Mouse (Mus musculus): ENCODE measurements at regions not wholly inside any gene's neighbourhood (a gene's known extent, or its start where the extent isn't known, plus 50 kb on each side); places are given as distances from the start of the nearest gene placed in this dataset.

DNA sequence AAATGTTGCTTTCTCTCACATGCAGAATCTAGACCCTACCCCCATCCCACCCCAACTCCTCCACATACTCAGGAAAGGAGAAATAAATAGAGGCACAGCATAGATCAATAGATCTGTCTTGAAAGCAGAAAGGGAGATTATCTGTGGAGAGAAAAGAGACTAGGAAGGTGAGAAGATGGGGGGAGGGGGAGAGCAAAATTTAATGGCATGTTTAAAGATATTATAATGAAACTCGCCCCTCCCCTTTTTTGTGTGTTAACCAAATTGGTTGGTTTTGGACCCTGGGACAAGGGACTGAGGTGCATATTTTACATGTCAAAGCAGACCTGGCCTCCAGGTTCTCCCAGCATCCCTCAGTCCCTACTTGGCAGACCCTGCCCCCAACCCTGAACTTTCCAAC lies 573.9 kb downstream of the Tmem132b start:
- H3K4me1 ChIP-seq = no peaks in the 10 kb centered on the region
- no peak for ATAC-seq (replicated peaks)
- WGBS = 85% methylated on average over 1 of the region's 1 CpGs
- no peak overlapping the region for H3K4me2 ChIP-seq (replicated peaks)
- H3K9ac ChIP-seq (replicated peaks) = no peak overlapping the region
- no peaks in the 10 kb centered on the region for H3K36me3 ChIP-seq
- no peak overlapping the region for H3K4me3 ChIP-seq
- no peaks in the 10 kb centered on the region for H3K9me3 ChIP-seq
- no peak overlapping the region for H3K27ac ChIP-seq (replicated peaks)
- no peaks in the 10 kb centered on the region for H3K27me3 ChIP-seq

DNA sequence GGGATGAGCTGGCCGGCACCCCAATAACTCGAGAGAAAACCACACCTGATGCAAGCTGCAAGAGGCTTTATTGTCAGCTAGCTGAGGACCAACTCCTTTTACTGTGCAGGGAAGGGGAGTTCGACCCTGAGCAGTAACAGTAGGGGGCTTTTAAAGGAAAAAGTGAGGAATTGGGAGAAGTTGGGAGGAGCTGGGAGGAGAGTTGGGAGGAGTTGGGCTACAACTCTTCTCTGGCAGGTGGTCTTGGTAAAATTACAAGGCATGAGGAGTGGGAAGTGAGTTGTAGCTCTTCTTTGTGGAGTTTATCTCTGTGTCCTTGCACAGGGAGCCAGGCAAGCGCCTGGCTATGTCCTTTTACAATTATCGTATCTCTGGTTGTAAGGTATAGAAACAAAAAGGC lies 575.4 kb downstream of the Tmem132b start:
- Histone ChIP-seq H3K9me3 (no peaks in the 10 kb centered on the region), H3K36me3 (no peaks in the 10 kb centered on the region), H3K4me1 (no peaks in the 10 kb centered on the region), H3K27ac (replicated peaks) (no peak overlapping the region), H3K27me3 (no peaks in the 10 kb centered on the region), H3K4me3 (no peak overlapping the region), H3K4me2 (replicated peaks) (no peak overlapping the region), H3K9ac (replicated peaks) (no peak overlapping the region)
- 83% methylated on average over 5 of the region's 5 CpGs for WGBS
- ATAC-seq (replicated peaks) = no peak

DNA sequence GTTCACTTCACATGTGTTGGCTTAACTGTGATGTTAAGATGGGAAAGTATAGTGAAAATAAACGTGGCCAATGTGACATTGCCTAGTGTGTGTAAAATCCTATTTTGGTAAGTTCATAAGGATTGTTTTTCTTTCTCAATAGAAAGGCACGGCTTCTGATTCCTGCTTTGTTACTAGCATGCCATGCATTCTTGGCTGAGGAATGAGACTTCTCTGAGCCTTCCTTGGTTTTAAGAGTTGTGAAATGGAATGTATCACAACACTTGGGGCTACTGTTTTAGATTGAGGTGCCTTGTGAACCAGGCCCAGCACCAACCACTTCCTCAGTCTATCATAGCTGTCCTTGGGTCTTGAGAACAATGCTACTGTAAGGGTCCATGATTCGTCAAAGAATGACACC lies 577.3 kb downstream of the Tmem132b start:
- H3K9me3 ChIP-seq = no peaks in the 10 kb centered on the region
- no peak for ATAC-seq (replicated peaks)
- no peak overlapping the region for H3K4me2 ChIP-seq (replicated peaks)
- H3K4me3 ChIP-seq = no peak overlapping the region
- H3K4me1 ChIP-seq = no peaks in the 10 kb centered on the region
- H3K27ac ChIP-seq (replicated peaks) = no peak overlapping the region
- no peaks in the 10 kb centered on the region for H3K27me3 ChIP-seq
- WGBS = 72% methylated on average over 3 of the region's 3 CpGs
- no peaks in the 10 kb centered on the region for H3K36me3 ChIP-seq
- no peak overlapping the region for H3K9ac ChIP-seq (replicated peaks)

DNA sequence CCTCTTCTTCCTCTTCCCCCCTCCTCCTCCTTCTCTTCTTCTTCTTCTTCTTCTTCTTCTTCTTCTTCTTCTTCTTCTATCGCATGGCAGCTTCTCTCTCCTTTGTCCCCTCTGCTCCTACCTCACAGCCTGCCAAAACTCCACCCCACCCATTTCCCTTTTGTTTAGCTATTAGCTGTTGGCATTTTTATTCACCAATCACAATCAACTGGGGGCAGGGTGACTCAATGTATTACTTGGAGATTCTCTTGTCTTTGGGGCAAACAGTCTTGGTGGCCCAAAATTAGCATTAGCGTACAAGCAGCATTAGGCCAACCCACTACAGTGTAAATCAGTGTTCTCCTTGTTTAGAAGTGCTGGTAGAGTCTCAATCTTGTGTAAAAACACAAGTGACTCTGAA lies 585.7 kb downstream of the Tmem132b start:
- no peaks in the 10 kb centered on the region for H3K9me3 ChIP-seq
- no peaks in the 10 kb centered on the region for H3K27me3 ChIP-seq
- H3K4me2 ChIP-seq (replicated peaks) = no peak overlapping the region
- no peak overlapping the region for H3K9ac ChIP-seq (replicated peaks)
- no peaks in the 10 kb centered on the region for H3K4me1 ChIP-seq
- no peaks in the 10 kb centered on the region for H3K36me3 ChIP-seq
- H3K4me3 ChIP-seq = no peak overlapping the region
- no peak for ATAC-seq (replicated peaks)
- H3K27ac ChIP-seq (replicated peaks) = no peak overlapping the region
- WGBS = 76% methylated on average over 2 of the region's 2 CpGs

DNA sequence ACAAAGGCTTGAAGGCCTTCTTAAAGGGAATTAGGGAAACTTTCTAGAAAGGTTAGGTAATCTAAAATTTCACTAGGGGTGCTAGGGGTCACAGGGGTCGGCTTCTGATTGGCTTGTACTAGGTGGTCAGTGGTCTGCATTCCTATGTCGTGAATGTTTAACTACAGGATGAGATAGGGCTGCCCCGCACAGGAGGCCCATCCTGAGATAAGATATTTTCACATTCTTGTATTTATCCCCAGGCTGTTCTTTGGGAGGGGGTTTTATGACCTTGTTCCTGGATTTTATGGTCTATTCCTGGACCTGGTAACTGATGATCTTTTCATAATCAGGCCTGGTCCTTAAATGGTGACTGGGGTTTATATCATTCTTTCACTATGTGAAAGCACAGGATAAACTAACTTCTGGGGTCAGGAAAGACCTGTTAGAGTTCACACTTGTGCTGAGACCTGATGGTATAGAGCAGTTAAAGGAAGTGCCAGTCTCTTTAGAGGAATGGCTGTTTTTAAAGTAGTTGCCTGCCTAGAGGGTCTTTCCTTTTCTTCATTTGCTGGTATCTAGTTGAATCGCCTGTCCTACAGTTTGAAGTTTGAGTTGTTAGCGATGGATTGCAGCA lies 586.4 kb downstream of the Tmem132b start:
- WGBS = 87% methylated on average over 5 of the region's 5 CpGs
- H3K4me2 ChIP-seq (replicated peaks) = no peak overlapping the region
- H3K4me3 ChIP-seq = no peak overlapping the region
- no peaks in the 10 kb centered on the region for H3K9me3 ChIP-seq
- H3K27me3 ChIP-seq = no peaks in the 10 kb centered on the region
- H3K36me3 ChIP-seq = no peaks in the 10 kb centered on the region
- ATAC-seq (replicated peaks) = no peak
- H3K9ac ChIP-seq (replicated peaks) = no peak overlapping the region
- H3K27ac ChIP-seq (replicated peaks) = no peak overlapping the region
- H3K4me1 ChIP-seq = no peaks in the 10 kb centered on the region

DNA sequence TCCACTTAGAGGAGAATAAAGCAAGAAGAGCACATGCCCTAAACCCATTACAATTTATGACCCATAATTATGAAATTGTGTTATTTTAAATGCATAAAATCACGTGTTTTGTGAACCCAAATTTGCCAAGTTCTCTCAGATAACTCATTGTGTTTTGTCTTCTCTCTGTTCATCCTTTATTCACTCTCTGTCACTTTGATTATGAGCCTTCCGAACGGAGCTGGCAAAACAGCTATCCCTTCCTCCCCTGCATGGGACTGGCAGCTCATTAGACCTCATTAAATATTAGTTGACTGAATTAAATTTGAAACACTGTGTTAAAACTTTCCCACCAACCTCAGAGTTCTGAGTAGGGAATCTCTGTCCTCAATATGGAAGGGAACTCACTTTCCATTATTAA lies 587.2 kb downstream of the Tmem132b start:
- no peak for ATAC-seq (replicated peaks)
- H3K4me3 ChIP-seq = no peak overlapping the region

DNA sequence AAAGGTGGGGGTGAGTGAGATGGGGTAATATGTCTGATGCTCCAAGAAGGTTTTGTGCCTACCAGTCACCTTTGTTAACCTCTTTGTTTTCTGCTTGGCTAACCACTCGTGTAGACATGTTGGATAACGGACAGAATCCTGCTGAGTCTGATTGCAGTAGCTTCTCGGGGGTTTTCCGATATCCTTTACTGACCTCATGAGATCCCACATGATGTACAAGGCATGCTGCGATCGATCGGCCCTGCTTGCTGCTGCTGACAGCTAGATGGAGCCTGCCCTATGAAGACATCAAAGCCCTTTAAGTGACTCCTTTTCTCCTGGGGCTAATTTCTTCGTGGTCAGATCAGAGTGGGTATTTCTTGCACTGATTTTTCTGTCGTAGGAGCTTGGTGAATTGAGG lies 591.6 kb downstream of the Tmem132b start:
- no peak overlapping the region for H3K4me3 ChIP-seq
- no peaks in the 10 kb centered on the region for H3K36me3 ChIP-seq
- H3K9me3 ChIP-seq = no peaks in the 10 kb centered on the region
- H3K27me3 ChIP-seq = no peaks in the 10 kb centered on the region
- 65% methylated on average over 9 of the region's 9 CpGs for WGBS
- no peak overlapping the region for H3K27ac ChIP-seq (replicated peaks)
- H3K4me2 ChIP-seq (replicated peaks) = no peak overlapping the region
- H3K9ac ChIP-seq (replicated peaks) = no peak overlapping the region
- no peak for ATAC-seq (replicated peaks)
- H3K4me1 ChIP-seq = peaks cover 7% of the 10 kb centered on the region; the same call in 1 of the 2 replicates

More for the DNA sequence above, 587.2 kb downstream of the Tmem132b start:
- H3K4me2 ChIP-seq (replicated peaks) = no peak overlapping the region
- no peaks in the 10 kb centered on the region for H3K4me1 ChIP-seq
- no peaks in the 10 kb centered on the region for H3K36me3 ChIP-seq
- H3K27ac ChIP-seq (replicated peaks) = no peak overlapping the region
- no peaks in the 10 kb centered on the region for H3K27me3 ChIP-seq
- WGBS = 50% methylated on average over 3 of the region's 3 CpGs
- H3K9ac ChIP-seq (replicated peaks) = no peak overlapping the region
- H3K9me3 ChIP-seq = no peaks in the 10 kb centered on the region

DNA sequence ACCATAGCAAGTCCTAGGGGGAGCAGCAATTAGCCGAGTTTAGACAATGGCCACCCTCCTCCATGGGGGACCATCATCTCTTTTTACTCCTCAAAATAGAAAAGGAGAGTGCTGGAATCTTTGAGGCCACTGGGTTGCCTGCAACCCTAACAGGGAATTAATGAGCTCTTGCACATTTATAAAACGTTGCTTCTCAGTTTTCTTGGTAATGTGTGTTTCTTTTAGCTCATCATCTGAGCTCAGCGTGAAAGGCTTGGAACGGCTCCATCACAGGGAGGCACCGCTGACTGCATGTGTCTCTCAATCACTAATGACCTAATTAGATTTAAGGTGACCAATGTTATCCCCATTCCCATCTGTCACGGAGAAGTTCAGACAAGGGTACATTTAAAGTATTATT lies 595.9 kb downstream of the Tmem132b start:
- Histone ChIP-seq H3K4me3 (no peak overlapping the region), H3K27ac (replicated peaks) (no peak overlapping the region), H3K4me1 (peaks cover 7% of the 10 kb centered on the region; the same call in 1 of the 2 replicates), H3K9me3 (no peaks in the 10 kb centered on the region), H3K27me3 (no peaks in the 10 kb centered on the region), H3K36me3 (no peaks in the 10 kb centered on the region), H3K4me2 (replicated peaks) (no peak overlapping the region), H3K9ac (replicated peaks) (no peak overlapping the region)
- 8% methylated on average over 6 of the region's 6 CpGs for WGBS
- ATAC-seq (replicated peaks) = no peak

DNA sequence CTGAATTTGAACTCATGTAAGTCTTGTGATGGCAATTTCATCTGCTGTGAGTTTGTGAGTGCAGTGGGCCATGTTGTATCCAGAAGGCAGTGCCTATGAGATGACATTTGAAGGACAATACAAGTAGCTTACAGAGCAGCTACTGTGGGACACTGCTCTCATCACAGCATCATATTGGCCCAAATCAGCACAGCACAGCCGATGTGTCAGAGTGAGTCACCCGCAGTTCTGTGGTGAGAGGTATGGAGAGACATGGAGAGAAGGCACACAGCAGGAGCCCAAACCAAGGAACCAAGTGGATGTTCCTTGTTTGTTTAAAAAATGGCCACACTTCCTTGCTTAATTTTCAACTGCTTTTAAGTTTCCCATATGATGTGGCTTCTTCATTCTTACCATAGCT lies 617.3 kb downstream of the Tmem132b start:
- 96% methylated on average over 2 of the region's 2 CpGs for WGBS
- no peak for ATAC-seq (replicated peaks)
- Histone ChIP-seq H3K4me3 (no peak overlapping the region), H3K4me2 (replicated peaks) (no peak overlapping the region), H3K9ac (replicated peaks) (no peak overlapping the region), H3K9me3 (no peaks in the 10 kb centered on the region), H3K27ac (replicated peaks) (no peak overlapping the region), H3K27me3 (no peaks in the 10 kb centered on the region), H3K36me3 (no peaks in the 10 kb centered on the region), H3K4me1 (no peaks in the 10 kb centered on the region)

DNA sequence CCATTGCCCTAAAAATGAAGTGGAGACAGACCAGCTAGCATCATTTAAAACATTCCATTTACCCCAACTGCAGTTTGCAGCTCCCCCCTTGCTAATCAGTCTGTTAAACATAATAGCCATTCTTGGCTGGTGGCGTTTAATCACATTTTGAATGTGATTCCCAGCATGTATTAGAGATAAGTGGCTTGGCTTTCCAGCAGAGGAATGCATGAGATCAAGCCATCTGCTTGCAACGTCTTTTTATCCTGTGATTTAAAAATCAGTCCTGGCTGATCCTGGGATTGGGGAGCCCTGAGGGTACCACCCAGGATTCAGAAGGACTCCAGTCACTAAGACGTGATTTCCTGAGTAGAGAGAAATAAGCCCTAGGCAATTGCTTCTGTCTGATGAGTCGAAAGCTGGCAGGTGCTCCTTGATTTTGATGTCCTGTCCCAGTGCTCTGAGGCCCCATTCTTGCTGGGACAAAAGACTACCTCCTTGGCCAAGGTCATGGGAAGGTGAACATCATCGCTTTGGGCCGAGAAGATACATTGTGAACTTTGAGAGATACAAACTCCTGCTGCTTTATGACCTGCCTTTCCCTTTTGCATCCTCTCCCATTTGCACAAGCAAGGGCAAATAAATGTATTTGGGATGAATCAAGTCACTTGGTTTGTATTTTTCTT lies 623.8 kb downstream of the Tmem132b start:
- Histone ChIP-seq H3K9ac (replicated peaks) (no peak overlapping the region), H3K4me1 (peaks cover 8% of the 10 kb centered on the region), H3K9me3 (no peaks in the 10 kb centered on the region), H3K4me3 (no peak overlapping the region), H3K36me3 (no peaks in the 10 kb centered on the region), H3K27ac (replicated peaks) (no peak overlapping the region), H3K4me2 (replicated peaks) (no peak overlapping the region), H3K27me3 (no peaks in the 10 kb centered on the region)
- ATAC-seq (replicated peaks) = no peak
- 16% methylated on average over 6 of the region's 6 CpGs for WGBS

DNA sequence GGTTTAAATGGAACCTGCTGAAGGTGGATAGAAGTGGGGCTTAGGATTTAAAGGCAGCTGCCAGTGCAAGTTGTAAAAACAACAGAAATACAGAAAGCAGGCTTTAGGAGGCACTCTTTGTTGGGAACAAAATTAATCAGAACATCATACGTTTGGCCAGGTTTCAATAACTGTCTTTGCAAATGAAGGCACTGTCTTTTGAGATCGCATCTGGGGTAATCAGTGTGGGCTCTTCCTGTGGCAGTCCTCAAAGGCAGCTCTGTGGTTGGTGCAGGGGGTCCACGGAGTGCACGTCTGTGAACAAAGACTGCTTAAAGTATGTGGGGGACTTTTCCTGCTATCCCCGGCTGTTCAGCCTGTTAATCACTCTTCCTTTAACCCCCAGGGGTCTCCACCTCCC lies 654.5 kb downstream of the Tmem132b start:
- 18% methylated on average over 5 of the region's 5 CpGs for WGBS
- H3K27ac ChIP-seq (replicated peaks) = no peak overlapping the region

DNA sequence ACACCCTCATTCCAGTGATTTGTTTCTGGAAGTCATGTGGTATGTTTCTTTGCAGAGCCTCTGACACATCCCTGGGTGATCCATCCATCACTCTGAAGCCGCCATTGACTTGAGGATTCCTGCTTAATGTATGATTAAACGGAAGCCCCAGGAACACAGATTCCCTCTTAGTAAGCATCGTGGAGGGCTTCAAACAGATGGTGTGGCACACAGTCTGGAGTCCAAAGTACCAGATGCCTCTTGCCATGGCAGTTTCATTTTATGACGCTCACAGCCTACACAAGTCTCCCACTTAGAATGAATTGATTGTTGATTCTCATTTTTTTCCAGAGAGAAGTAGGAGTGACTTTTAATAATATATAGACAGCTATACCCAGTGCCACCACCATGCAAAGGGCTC lies 668.3 kb downstream of the Tmem132b start:
- H3K27me3 ChIP-seq = no peaks in the 10 kb centered on the region
- H3K4me3 ChIP-seq = no peak overlapping the region
- H3K27ac ChIP-seq (replicated peaks) = no peak overlapping the region
- H3K4me2 ChIP-seq (replicated peaks) = no peak overlapping the region
- no peaks in the 10 kb centered on the region for H3K4me1 ChIP-seq
- WGBS = 69% methylated on average over 4 of the region's 4 CpGs
- H3K9ac ChIP-seq (replicated peaks) = no peak overlapping the region
- no peak for ATAC-seq (replicated peaks)
- H3K9me3 ChIP-seq = no peaks in the 10 kb centered on the region
- H3K36me3 ChIP-seq = no peaks in the 10 kb centered on the region

More for the DNA sequence above, 654.5 kb downstream of the Tmem132b start:
- Histone ChIP-seq H3K36me3 (no peaks in the 10 kb centered on the region), H3K9ac (replicated peaks) (no peak overlapping the region), H3K9me3 (no peaks in the 10 kb centered on the region), H3K27me3 (no peaks in the 10 kb centered on the region), H3K4me3 (no peak overlapping the region), H3K4me1 (no peaks in the 10 kb centered on the region), H3K4me2 (replicated peaks) (no peak overlapping the region)
- ATAC-seq (replicated peaks) = no peak

DNA sequence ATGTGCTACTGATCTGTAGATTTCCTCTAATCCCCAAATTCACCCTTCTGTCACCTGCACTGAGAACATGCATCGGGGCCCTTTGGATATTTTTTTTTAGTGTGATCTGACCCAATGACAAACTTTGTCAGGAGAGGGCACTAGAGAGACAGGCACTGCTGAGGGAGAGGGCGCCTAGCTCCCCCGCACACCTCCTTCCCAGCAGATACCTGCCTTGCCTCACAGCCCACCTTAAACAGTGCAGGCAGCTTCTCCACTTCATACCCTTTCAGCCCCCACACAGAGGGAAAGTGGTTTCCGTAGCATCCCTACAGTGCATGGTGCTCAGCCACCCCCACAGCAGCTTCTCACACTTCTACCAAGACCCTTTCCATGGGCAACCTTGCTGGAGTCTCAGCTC lies 670.0 kb downstream of the Tmem132b start:
- ATAC-seq (replicated peaks) = no peak
- no peak overlapping the region for H3K9ac ChIP-seq (replicated peaks)
- no peak overlapping the region for H3K4me2 ChIP-seq (replicated peaks)
- no peak overlapping the region for H3K27ac ChIP-seq (replicated peaks)
- 41% methylated on average over 4 of the region's 4 CpGs for WGBS
- no peaks in the 10 kb centered on the region for H3K9me3 ChIP-seq
- H3K4me1 ChIP-seq = no peaks in the 10 kb centered on the region
- H3K36me3 ChIP-seq = no peaks in the 10 kb centered on the region
- H3K27me3 ChIP-seq = no peaks in the 10 kb centered on the region
- H3K4me3 ChIP-seq = no peak overlapping the region
